Mouse (Mus musculus) heart, postnatal 25 days (tissue): ENCODE measurements around the gene Iqsec3. TPM values are rescaled to one million over a fixed set of nuclear protein-coding genes. Genes with fewer than 3 reads are reported as not detected.
"Not testable (repeated sequence)": the region's sequence is repeated elsewhere in the genome, so short reads cannot be mapped to it uniquely, and the experiment has no call there.

Source experiments
- DNase-seq: peaks from one replicate; pipeline ENCODE4 v3.0.0; 2022; ENCODE audit warnings: low spot score
- intact Hi-C: fragments of 180-260 bp; cut with DNase I; formaldehyde crosslinking; loops from one replicate; pipeline ENCODE4 v1.15.1; 2025
- total RNA-seq, 2 experiments: library from RNA; stranded (reverse); gene quantifications; 2 replicates each; pipeline ENCODE4 v1.2.3; 2021

Iqsec3 gene
- total RNA-seq, 2 experiments from 2014 or later, result 0.39 to 0.61 TPM

DNA sequence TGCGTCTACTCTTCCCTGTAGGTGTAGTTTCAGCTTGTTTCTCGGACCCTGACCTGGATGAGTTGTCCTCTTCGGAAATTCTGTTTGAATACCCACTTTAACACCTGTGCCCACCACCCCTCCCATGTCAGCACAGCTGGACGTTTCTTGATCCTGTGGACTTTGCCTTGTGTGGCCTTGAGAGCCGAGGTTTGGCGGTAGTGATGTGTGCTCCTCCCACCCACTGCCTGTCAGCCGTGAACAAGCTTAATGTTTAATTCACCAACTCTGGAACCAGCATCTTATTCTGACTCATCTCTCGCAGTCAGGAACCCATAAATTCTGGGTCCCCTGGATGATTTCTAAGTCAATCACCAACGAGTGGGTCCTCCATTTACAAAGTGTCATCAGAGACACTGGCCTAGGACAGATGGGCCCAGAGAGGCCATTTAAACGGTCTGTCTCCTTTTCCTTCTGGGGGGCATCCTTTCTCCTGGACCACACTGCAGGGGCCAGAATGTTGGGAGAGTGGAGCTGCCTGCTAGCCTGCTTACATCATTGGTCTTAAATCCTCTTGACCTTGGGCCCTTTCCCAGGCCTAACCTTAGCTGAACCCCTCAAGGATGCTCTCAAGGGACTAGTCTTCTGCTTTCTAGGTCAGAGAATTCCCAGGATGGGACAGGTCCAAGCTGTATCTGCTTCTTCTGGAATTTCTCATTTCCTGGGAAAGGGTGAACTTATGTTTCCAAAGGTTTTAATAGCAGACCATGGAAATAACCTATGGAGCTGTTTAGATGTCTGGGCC lies 102.1 kb downstream of the Iqsec3 start:
- intact Hi-C loops, result no loop called here
- no peak for DNase-seq

DNA sequence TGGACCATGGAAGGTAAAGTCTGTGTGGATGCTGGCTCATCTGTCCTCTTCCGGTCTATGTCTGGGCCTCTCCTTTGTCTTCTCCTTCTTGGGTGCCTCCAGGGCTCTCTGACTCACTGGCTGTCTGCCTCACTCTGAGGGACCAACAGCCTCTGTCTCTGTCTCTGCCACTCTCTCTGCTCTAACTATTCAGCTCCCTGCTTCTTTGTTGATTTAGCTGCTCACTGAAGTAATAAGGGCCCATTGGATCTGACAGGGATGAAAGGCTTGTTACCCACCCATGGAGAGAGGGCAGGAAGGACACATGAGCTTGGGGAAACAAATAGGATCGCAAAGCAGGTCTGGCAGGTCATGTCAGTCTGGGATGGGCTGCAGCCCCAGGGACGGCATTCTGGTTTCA lies 106.4 kb downstream of the Iqsec3 start:
- intact Hi-C loops, result loop anchor here (2.0 kb wide), 1 partner anchor 28 kb away; no protein-coding TSS in a partner anchor
- DNase-seq, result no peak

DNA sequence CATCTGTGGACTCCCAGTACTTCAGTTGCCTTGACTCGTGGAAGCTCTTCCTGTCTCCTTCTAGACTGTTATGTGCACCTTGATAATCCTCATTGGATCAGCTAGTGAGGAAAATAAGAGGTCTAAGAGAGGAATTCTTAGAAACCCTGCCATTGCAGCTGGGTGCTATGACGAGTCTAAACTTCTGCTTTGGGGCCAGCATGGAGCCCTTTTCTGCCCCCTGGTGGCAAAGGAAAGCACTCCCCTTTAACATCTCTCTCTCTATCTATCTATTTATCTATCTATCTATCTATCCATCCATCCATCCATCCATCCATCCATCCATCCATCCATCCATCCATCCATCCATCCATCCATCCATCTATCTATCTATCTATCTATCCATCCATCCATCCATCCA lies 106.9 kb downstream of the Iqsec3 start:
- DNase-seq, result not testable (repeated sequence)
- intact Hi-C loops, result loop anchor here (1.0 to 2.0 kb wide), 2 partner anchors 28 to 94 kb away; no protein-coding TSS in a partner anchor

DNA sequence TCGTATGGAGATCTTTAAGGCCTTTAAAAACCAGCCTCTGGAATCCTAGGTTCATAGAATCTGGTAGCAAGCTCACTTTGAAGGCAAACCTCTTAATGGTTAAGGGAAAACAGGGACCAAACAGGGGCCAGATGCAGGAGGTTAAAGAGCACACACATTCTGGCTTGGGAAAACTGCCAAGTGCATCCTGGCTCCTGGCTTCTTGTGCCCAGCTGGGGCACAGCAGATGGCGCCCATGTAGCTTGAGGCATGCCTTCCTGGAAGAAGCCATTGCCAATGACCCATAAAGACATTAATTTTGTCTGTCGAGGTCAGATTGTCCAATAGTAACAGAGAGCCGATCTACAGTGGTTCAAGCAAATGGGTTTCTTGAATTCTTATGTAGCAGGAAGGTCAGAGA lies 109.5 kb downstream of the Iqsec3 start:
- no peak for DNase-seq
- intact Hi-C loops, result no loop called here

DNA sequence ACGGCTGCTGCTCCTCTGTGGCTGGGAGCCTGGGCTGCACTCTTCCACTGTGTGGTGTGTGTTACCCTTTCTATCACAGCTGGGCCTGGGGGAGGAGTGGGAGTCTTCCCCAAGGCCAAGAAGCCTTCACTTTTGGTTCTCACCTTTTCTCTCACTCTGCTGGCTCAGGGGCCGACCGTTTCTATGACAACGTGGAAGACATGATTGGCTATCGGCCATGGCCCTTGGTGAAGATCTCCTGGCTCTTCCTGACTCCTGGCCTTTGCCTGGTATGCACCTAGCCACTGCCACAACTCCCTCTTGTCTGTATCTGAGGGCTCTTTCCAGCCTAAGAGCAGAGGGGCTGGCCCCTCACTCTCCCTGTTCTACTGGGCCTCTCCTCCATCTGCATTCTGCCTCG lies 110.4 kb downstream of the Iqsec3 start:
- DNase-seq, result no peak
- intact Hi-C loops, result no loop called here

DNA sequence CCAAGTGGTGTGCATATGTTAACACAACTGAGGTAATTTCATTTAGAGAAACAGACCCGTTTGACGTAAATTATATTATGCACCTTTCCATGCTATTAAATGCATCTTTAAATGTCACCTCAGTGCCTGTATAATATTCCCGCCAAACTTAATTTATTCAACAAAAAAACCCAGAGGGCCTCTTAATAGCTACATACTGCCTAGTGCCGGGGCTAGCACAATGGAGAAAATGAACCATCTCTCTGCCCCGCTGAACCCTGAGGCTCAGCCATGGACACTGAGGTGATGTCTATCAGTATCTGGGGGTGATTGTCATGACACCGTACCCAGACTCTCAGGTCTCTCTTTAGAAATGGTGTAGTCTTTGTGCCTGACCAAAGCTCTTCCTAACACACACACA lies 116.2 kb downstream of the Iqsec3 start:
- intact Hi-C loops, result no loop called here
- DNase-seq, result no peak

DNA sequence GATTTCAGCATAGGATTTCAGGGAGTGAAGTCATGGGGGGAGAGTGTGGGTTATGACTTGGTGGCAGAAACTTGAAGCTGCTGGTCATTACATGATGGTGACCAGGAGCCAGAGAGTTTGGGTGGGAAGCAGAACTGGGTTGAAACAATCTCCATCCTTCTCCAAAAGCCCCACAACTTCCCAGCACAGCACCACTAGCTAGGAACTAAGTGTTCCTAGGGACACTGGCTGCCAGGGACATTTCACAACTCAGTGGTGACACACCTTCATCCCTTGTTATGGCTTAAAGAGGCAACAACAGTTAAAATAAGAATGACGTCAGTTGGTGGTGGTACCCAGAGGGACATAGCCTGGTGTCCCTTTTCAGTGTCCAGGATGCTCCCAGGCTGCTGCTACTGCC lies 117.4 kb downstream of the Iqsec3 start:
- intact Hi-C loops, result no loop called here
- no peak for DNase-seq

DNA sequence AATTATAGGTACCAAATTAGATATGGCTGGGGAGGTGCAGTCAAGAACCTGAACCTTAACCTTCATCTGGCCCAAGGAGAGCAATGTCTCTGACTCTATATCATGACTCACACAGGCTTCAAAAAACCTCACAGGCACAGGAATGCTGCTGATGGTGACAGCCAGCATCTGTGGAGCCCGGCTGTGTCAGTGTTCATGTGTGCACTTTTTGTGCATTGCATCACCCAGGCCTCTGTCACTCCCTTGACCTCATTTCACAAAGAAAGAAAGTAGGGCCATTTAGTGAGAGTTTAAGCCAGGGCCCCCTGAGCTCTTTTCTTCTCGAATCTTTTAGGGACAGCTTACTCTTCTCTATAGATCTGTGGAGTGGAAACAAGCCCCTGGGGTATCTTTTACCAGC lies 121.2 kb downstream of the Iqsec3 start:
- DNase-seq, result no peak

DNA sequence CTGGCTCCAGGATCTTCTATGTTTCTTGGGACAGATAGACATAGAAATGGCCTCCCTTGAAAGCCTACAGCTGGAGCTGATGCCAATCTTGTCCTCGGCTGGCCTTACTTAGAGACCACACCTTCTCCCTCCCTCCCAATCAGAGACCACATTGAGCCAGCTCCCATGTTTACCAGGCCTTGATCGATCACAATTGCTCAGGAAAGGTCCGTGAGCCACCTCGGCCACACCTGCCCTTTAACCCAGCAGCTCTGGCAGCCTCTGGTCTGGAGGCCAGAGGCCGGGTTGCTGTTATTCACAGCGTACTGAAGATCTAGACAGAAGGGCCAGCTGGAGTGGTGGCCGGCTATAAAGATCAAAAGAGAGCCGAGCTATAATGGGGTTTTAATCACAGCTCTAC lies 127.0 kb downstream of the Iqsec3 start:
- intact Hi-C loops, result no loop called here
- no peak for DNase-seq

More for the DNA sequence above, 121.2 kb downstream of the Iqsec3 start:
- intact Hi-C loops, result no loop called here

DNA sequence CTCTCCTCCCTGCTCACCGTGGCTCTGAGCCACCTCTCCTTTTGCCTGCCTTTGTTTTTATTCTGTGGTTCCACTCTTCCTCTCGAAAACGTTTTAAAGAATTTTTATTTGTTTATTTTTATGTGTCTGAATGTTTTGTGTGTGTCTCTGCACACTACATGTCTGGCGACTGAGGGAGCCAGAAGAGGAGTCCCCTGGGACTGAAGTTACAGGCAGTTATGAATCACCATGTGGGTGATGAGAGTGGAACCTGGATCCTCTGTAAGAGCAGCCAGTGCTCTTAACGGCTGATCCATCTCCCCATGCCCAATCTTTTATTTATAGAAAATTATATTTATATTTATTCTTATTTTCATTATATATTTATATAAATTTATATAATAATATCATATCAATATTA lies 129.1 kb downstream of the Iqsec3 start:
- intact Hi-C loops, result no loop called here
- DNase-seq, result no peak

DNA sequence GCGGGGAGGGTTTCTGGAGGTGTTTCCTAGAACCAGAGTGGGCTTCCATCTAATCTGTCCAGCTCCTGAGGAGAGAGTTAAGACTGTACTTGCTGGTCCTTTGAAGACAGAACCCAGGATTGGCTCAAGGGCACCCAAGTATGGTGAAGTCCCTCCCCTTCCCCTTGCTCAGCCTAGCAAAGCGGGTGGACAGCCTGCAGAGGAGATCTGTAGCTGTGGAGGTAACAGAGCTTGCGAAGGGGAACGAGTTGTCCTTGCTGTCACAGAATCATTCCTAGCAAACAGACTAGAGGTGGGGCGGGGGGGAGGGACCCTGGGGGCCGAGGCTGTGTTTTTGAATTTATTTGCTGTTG lies 129.7 kb downstream of the Iqsec3 start:
- DNase-seq, result no peak
- intact Hi-C loops, result no loop called here

DNA sequence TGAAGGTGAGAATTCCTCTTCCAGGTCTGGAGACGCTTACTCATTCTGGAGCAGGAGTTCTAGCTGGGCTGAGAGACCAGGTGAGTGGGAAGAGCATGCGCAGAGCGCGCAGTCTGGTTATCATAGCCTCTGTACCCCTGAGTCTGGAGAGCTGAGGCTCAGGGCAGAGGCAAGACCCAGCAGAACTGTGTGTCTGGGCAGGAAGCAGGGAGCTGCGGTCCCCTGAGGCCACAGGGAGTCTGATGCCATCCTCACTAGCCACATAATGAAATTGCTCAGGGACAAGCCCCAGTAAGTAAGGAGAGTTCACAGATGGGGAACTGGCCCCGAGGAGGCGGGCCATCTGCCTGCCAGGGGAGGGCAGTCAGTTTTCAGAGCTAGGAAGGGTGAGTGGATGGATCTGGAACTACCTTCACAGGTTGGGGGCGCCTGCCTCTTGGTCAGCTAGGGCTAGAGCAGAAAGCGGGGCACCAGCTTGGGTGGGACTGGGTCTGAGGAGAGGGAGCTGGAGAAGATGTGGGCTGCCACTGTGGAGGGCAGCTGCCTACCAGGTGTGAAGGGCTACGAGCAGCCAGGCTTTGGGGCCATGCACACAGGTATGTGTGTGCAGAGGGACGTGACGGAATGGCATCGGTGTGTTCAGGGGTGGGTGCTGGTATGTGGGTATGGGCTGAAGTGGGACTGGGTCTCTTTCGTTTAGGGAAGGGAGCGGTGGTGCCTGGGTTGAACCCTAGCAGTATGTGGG lies 130.3 kb downstream of the Iqsec3 start, which contains the start of gene Slc6a12:
Gene Slc6a12 (plus strand): TSS at position 51 of the 745 bp plus-strand sequence.
- intact Hi-C loops, result no loop called here

DNA sequence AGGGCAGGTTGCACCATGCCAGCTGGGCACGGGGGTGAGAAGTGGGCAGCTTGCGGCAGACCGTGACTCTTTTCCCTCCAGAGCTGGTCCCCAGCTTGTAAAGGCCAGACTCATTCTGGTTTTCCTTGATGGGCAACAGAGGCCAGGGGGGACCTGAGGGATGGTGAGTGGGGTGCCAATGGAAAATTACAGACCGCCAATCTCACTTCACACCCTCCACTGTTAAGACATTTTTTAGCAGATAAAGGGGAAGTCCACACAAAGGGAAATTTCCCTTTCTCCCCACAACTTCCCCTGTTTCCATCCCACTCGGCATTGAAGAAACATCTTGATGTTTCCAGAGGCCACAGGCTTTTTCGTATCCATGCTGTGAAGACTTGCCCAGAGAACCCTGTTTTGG lies 131.8 kb downstream of the Iqsec3 start:
- intact Hi-C loops, result no loop called here

More for the DNA sequence above, 130.3 kb downstream of the Iqsec3 start, which contains the start of gene Slc6a12:
- no peak for DNase-seq

DNA sequence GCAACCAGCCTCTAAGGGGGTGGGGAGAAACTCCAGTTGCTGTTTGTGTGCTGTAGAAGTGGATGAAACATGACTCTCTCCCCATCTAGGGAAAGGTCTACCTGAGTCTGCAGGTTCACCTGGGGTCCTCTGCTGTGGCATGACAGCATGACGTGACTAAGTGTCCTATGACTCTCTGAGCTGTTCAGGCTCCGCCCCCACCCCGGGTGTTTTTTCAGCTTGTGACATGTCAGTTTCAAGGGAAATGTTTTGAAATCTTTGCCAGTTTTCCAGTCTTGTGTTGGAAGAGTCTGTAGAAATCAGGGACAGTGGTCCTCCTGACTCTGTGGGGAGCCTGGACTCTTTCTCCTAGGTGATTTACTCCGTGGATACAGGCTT lies 135.0 kb downstream of the Iqsec3 start:
- intact Hi-C loops, result loop anchor here (2.0 to 5.0 kb wide), 2 partner anchors 28 to 66 kb away; no protein-coding TSS in a partner anchor

More for the DNA sequence above, 131.8 kb downstream of the Iqsec3 start:
- no peak for DNase-seq

DNA sequence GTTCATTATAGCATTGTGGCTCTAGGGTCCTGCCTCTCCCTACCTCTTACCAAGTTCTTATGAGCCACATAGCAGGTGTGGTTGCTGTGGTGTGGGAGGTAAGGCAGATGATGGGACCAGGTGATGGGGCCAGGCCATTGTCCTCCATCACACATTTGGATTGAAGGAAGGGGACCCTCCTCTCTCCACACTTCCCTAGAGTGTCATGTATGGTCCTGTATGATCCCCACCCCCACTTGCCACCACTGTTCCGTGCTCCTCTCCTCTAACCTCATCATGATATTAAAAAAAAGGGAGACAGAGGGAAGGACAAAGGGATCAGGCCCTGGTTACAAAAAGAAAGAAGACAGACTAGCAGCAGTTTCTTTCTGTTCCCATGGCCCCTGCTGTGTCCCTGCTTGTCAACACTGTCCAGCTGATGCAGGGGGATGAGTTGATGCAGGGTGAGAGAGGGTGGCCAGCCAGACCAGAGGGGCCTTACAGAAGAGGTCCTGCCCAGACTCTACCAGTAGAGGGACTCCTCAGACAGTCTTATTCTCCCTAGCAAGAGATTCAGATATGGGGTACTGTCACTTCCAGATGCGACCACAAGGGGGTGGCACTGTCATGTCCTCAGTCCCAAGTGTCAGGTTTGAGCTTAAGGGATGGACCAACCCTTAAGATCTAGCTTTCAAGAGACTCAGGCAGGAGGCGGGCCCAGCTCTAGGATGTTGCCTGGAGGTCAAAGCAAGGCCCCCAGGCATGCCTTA lies 135.5 kb downstream of the Iqsec3 start:
- intact Hi-C loops, result loop anchor here (1.0 to 5.0 kb wide), 3 partner anchors 29 to 195 kb away; no protein-coding TSS in a partner anchor
- peak; percentile 35 for DNase-seq

More for the DNA sequence above, 135.0 kb downstream of the Iqsec3 start:
- no peak for DNase-seq

DNA sequence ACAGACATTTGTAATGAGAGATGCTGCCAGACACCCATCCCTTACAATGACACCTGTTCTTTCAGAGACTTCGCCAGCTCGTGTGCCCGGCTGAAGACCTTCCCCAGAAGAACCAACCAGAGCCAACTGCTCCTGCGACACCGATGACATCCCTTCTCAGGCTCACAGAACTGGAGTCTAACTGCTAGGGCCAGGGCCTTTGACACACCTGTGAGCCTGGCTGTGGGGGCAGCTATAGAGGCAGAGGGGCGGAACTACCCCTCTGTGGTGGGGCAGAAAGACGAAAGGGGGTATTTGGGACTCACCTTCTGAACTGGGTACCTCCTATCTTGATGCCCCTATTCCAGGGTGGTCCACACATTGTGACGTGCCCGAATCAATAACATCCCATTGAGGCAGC lies 136.2 kb downstream of the Iqsec3 start:
- no peak for DNase-seq
- intact Hi-C loops, result loop anchor here (1.0 to 5.0 kb wide), 2 partner anchors 65 to 196 kb away; no protein-coding TSS in a partner anchor

DNA sequence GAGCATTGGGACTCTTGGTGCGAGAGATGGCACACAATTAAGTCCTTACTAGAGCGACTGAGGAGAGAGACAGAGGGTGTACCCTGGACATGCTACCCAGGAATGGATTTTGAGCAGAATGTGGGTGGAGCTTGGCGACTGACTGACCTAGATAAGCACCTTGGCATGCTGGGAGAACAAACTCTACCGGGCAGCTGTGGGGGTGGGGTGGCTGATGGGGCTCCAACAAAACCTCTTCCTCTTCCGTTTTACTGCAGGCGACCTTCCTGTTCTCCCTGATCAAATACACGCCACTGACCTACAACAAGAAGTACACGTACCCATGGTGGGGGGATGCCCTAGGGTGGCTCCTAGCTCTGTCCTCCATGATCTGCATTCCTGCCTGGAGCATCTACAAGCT lies 136.9 kb downstream of the Iqsec3 start:
- intact Hi-C loops, result loop anchor here (5.0 kb wide), 1 partner anchor 64 kb away; no protein-coding TSS in a partner anchor

DNA sequence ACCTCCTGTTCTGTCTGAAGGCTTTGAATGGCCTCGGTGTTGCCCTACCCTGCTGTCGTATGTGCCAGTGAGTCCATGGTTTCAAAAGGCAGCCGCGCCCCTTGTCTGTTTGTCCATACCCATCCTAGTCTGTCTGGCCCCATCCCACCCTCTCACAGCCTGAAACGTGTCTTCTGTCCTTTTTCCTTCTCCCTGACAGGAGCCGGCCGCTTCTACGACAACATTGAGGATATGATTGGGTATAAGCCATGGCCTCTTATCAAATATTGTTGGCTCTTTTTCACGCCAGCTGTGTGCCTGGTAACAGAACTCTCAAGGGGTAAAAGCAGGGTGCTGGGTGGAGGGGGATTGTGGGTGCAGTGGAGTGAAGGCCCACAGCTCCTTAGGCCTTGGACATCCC lies 137.6 kb downstream of the Iqsec3 start:
- intact Hi-C loops, result loop anchor here (5.0 kb wide), 1 partner anchor 64 kb away; no protein-coding TSS in a partner anchor
- DNase-seq, result no peak

More for the DNA sequence above, 136.9 kb downstream of the Iqsec3 start:
- DNase-seq, result no peak

DNA sequence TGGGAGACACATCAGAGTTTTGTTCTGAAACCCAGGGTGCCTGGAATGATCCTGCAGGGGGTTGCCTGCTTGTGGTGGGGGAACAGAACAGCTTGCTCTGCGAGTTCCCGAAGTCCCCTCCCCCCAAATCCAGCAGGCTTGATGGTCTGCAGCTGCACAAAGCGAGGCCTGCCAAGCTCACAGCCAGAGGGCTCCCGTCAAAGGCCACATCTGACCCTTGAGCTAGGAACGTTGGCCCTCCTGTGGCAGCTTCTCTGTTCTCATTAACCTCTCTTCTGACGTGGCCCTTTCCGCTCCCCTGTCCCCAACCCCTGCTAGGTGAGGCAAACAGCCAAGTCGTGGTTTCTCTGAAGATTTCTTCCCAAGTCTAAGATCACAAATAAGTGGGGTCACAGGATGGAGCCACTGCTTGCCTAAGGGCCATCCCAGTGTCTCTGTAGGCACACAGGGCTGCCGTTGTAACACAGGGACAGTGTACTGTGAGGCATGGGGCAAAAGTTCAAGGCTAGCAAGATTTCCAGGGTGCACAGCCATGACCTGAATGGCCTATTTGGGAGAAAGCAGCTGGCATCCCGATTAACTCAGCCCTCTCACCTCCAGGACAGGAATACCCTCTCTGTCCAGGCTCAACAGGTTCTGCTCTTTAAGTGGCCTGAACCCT lies 143.5 kb downstream of the Iqsec3 start:
- intact Hi-C loops, result no loop called here
- DNase-seq, result no peak
